ENCODE assay signal across 22 mouse cellular contexts in the genomic region with DNA sequence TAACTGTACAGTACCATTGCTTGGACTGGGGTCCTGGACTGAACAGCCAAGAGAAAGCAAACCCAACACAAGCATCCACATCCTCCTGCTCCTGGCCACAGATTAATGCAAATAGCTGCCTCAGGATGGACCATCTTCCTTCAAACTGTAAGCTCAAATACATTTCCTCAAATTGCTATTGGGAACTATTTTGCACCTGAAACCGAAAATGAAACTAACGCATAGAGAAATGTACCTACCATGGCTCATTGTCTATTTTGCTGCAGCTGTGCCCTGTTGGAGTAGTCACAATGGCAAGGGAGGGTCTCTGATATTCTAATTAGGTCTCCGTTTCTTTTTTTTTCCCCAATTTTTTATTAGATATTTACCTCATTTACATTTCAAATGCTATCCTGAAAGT. TPM values are rescaled to one million over a fixed set of nuclear protein-coding genes. Genes with fewer than 3 reads are reported as not detected.
"Had no signal": no experiment of that assay in that cellular context is flagged by ENCODE, and none has a peak within 500 bp of the region (broad histone marks: within the 10 kb centered on the region; RNA-seq: fewer than 3 reads in every experiment).

No protein-coding gene starts in this region.

- ATAC-seq: intestine, postnatal 0 days; liver, postnatal 0 days; lung, postnatal 0 days; midbrain, embryonic 15.5 days had no signal

- H3K27me3 ChIP-seq: limb, embryonic 12.5 days; limb, embryonic 15.5 days; midbrain, embryonic 12.5 days; midbrain, embryonic 15.5 days; stomach, embryonic 15.5 days had no signal

- H3K36me3 ChIP-seq: limb, embryonic 12.5 days; limb, embryonic 15.5 days; midbrain, embryonic 12.5 days; midbrain, embryonic 15.5 days; stomach, embryonic 15.5 days had no signal

- DNase-seq: kidney, adult 2 months; kidney, postnatal 10 days; kidney, postnatal 36 days; layer of hippocampus, postnatal 36 days; left cerebral cortex, postnatal 4 days; liver, postnatal 0 days; lung, embryonic 14.5 days; retina, postnatal 1 day; right cerebral cortex, postnatal 25 days; thymus, adult 18-20 months; thymus, postnatal 14 days; thymus, postnatal 4 days had no signal

RNA-seq across cellular contexts. Expression of gene Ildr1, which starts 11.9 kb away (rescaled TPM):
- polyA plus RNA-seq: liver, embryonic 11.5 days; macrophage; midbrain, embryonic 12.5 days; neural tube, embryonic 11.5 days had no signal
